In the genomic region with DNA sequence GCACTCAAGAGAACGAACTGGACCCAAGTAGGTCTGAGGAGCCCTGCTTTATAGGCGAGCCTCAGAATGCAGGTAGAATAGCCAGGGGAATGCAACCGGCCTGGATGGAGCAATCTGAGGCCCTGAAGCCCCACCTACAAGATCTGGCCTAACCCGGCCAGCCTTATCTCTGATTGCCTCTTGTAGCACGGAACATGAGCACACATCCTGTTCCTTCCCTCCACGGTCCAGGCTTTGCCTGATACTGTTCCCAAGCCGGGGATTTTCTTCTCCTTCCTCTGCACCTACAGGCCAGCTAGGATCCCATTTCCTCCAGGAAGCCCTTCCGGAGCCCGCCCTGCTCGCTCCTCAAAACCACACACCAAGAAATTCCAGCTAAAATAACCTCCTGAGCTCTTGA, we compare ENCODE assay signal across 9 mouse cellular contexts. TPM values are rescaled to one million over a fixed set of nuclear protein-coding genes. Genes with fewer than 3 reads are reported as not detected.
A peak's percentile ranks its signal among the peaks of the same experiment; 100 is the strongest.
DNase-seq lines count a peak whose midpoint lies in the region; ATAC-seq lines count a peak whose summit lies in the region.
"Had no signal": no experiment of that assay in that cellular context is flagged by ENCODE, and none has a peak within 500 bp of the region (broad histone marks: within the 10 kb centered on the region; RNA-seq: fewer than 3 reads in every experiment).

No protein-coding gene starts in this region.

- H3K27ac ChIP-seq in heart, embryonic 15.5 days: peak overlapping the region; percentile 24; the same call in 1 of the 2 replicates
- H3K27ac ChIP-seq in kidney, embryonic 14.5 days (ENCODE audit: low read depth, low read length): peak overlapping the region; percentile 51; the same call in 1 of the 2 replicates

- peaks cover 14% of the 10 kb centered on the region for H3K4me1 ChIP-seq in heart, embryonic 15.5 days (replicated peaks)
- H3K4me1 ChIP-seq in kidney, embryonic 14.5 days (ENCODE audit: control insufficient read depth, insufficient read depth, low read length): no peaks in the 10 kb centered on the region

- H3K9me3 ChIP-seq in heart, embryonic 15.5 days (replicated peaks): no peaks in the 10 kb centered on the region
- H3K9me3 ChIP-seq in kidney, embryonic 14.5 days (ENCODE audit: control insufficient read depth, low read length): no peaks in the 10 kb centered on the region

- no peak overlapping the region for H3K4me3 ChIP-seq in heart, embryonic 15.5 days
- H3K4me3 ChIP-seq in kidney, embryonic 14.5 days (ENCODE audit: low read length): no peak overlapping the region

- H3K27me3 ChIP-seq in heart, embryonic 15.5 days: peaks cover 4% of the 10 kb centered on the region
- no peaks in the 10 kb centered on the region for H3K27me3 ChIP-seq in kidney, embryonic 14.5 days (ENCODE audit: control insufficient read depth, insufficient read depth, low read length)

- H3K9ac ChIP-seq in heart, embryonic 15.5 days: no peak overlapping the region
- H3K9ac ChIP-seq in kidney, embryonic 14.5 days (ENCODE audit: low read depth, low read length): no peak overlapping the region

- H3K36me3 ChIP-seq in heart, embryonic 15.5 days: no peaks in the 10 kb centered on the region
- H3K36me3 ChIP-seq in kidney, embryonic 14.5 days (ENCODE audit: control insufficient read depth, insufficient read depth, low read length): no peaks in the 10 kb centered on the region

- WGBS in heart, embryonic 15.5 days: 29% methylated on average over 10 of the region's 10 CpGs
- WGBS in kidney, embryonic 14.5 days: 50% methylated on average over 10 of the region's 10 CpGs

- H3K4me2 ChIP-seq in heart, embryonic 15.5 days: no peak overlapping the region
- H3K4me2 ChIP-seq in kidney, embryonic 14.5 days (replicated peaks; ENCODE audit: low read depth, low read length): no peak overlapping the region

- peak; percentile 80 for ATAC-seq in heart, embryonic 15.5 days (replicated peaks; ENCODE audit: insufficient number of reproducible peaks, insufficient read depth, low FRiP score, low read depth)
- peak; percentile 51; the same call in 1 of the 2 replicates for ATAC-seq in kidney, embryonic 14.5 days (ENCODE audit: low FRiP score, low TSS enrichment)
- no peak for ATAC-seq in megakaryocyte, adult 5-6 weeks (ENCODE audit: poor library complexity, severe bottlenecking)

- DNase-seq in ZHBTc4 (ENCODE audit: low read depth, low spot score): peak; percentile 52
- peak; percentile 80 for DNase-seq in lung, postnatal 10 days
- DNase-seq in cerebellum, postnatal 10 days: no peak
- no peak for DNase-seq in right cerebral cortex, adult 18-20 months
- no peak for DNase-seq in right cerebral cortex, adult 2 months (ENCODE audit: low spot score in 2 of 2)

RNA-seq across cellular contexts. Expression of a gene that starts 9.9 kb away (rescaled TPM):
- 0.06 and 0.15 TPM in 2 replicates for polyA plus RNA-seq in heart, embryonic 15.5 days (2015; fragmentation: Nextera tagmentation; extraction: Ambion mirVana)
- polyA plus RNA-seq in kidney, embryonic 14.5 days (2014; fragmentation: Nextera tagmentation; extraction: Ambion mirVana): 0.97 and 1.1 TPM in 2 replicates
- not detected in 2 replicates for total RNA-seq in megakaryocyte, adult 5-6 weeks (2015)
- total RNA-seq in megakaryocyte, adult 5-6 weeks (2017): not detected in 2 replicates
- total RNA-seq: hematopoietic stem cell, adult 5-6 weeks had no signal

RNA-seq across cellular contexts. Expression of a gene that starts 43.6 kb away (rescaled TPM):
- polyA plus RNA-seq in heart, embryonic 15.5 days (2015; fragmentation: Nextera tagmentation; extraction: Ambion mirVana): 0.71 and 1.1 TPM in 2 replicates
- polyA plus RNA-seq in kidney, embryonic 14.5 days (2014; fragmentation: Nextera tagmentation; extraction: Ambion mirVana): 6.3 and 6.9 TPM in 2 replicates
- 0.18 and 1.2 TPM in 2 replicates for total RNA-seq in megakaryocyte, adult 5-6 weeks (2015)
- total RNA-seq in megakaryocyte, adult 5-6 weeks (2017): 0.40 TPM in 1 of 2 replicates, not detected in the other

Comparison
In these comparisons a context has a peak if more than half of its experiments do, and no peak if none do; other contexts are left out.
1. DNase-seq: peak in ZHBTc4 (single experiment) and lung, postnatal 10 days (single experiment); none in cerebellum, postnatal 10 days (0 of 2), right cerebral cortex, adult 18-20 months (single experiment) and right cerebral cortex, adult 2 months (0 of 2).